Mouse (Mus musculus) small intestine, adult 2 months (tissue): ENCODE data around the gene 1700125H20Rik.

Experiments used
- CTCF ChIP-seq: fragments of 200-500 bp; IDR thresholded peaks from 2 replicates; pipeline ENCODE4 v1.5.1; 2012; ENCODE audit warnings: low read depth, mild to moderate bottlenecking, control low read depth, inconsistent platforms, low read length, moderate library complexity, mixed read lengths; ENCODE audit not compliant: insufficient replicate concordance, insufficient read length; ENCODE audit errors: extremely low read depth
- POLR2A ChIP-seq: fragments of 200-500 bp; IDR thresholded peaks from 2 replicates; pipeline ENCODE4 v1.6.1; 2012; ENCODE audit warnings: low read depth, mild to moderate bottlenecking, control low read depth, inconsistent platforms, low read length, moderate library complexity

DNA sequence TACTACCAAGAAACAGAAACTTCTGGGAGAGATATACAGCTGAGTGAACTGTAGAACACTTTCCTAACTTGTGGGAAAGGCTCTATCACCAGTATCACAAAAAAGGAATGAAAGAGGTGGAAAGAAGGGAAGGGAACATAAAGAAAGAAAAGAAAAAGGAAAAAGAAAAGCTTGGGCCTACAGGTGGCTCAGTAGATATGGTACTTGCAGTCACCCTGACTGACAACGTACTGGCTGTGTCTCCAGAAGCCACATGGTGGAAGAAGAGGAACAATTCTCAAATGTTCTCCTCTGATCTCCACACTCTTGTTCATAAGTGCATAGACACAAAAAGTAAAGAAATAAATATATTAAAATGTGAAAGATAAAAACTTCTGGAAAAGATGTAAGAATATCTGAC lies 41.3 kb upstream of the 1700125H20Rik start:
- TF ChIP-seq POLR2A (no peak), CTCF (no peak)
